Mouse (Mus musculus) CH12.LX (cell line): ENCODE results near the gene E2f3.

Source experiments
- BHLHE40 ChIP-seq: IDR thresholded peaks from 2 replicates; pipeline ENCODE4 v1.6.1; 2011; ENCODE audit warnings: mild to moderate bottlenecking, low read depth, low read length, improper control_type of control experiment
- CHD2 ChIP-seq: IDR thresholded peaks from 2 replicates; pipeline ENCODE4 v1.6.1; 2011; ENCODE audit warnings: low read length, improper control_type of control experiment
- CTCF ChIP-seq, 2 experiments: IDR thresholded peaks in 1 of 2; conservative IDR thresholded peaks in 1 of 2; 2 replicates each; pipeline ENCODE4 v1.5.1; 2011 to 2012; ENCODE audit warnings: low read depth in 2 of 2, low read length in 2 of 2, improper control_type of control experiment in 1 of 2, inconsistent platforms in 1 of 2, mild to moderate bottlenecking in 1 of 2, moderate library complexity in 1 of 2
- E2F4 ChIP-seq: IDR thresholded peaks from 2 replicates; pipeline ENCODE4 v1.6.1; 2011; ENCODE audit warnings: low read depth, low read length, improper control_type of control experiment; ENCODE audit not compliant: insufficient replicate concordance
- EP300 ChIP-seq: IDR thresholded peaks from 2 replicates; pipeline ENCODE4 v1.6.1; 2011; ENCODE audit warnings: low read length, improper control_type of control experiment
- JUND ChIP-seq: conservative IDR thresholded peaks from 2 replicates; pipeline ENCODE4 v1.6.1; 2011; ENCODE audit warnings: low read depth, low read length, improper control_type of control experiment
- MEF2A ChIP-seq: IDR thresholded peaks from 2 replicates; pipeline ENCODE4 v1.6.1; 2014; ENCODE audit warnings: low read depth, mild to moderate bottlenecking, inconsistent platforms, low read length, improper control_type of control experiment, borderline replicate concordance
- POLR2A ChIP-seq: IDR thresholded peaks from 2 replicates; pipeline ENCODE4 v1.6.1; 2011; ENCODE audit warnings: low read depth, mild to moderate bottlenecking, improper control_type of control experiment, low read length
- POLR2AphosphoS2 ChIP-seq: IDR thresholded peaks from 2 replicates; pipeline ENCODE4 v1.6.1; 2011; ENCODE audit warnings: low read depth, low read length, improper control_type of control experiment
- RAD21 ChIP-seq: IDR thresholded peaks from 2 replicates; pipeline ENCODE4 v1.6.1; 2011; ENCODE audit warnings: low read depth, mild to moderate bottlenecking, low read length, improper control_type of control experiment, moderate library complexity
- SMC3 ChIP-seq: IDR thresholded peaks from 2 replicates; pipeline ENCODE4 v1.6.1; 2011; ENCODE audit warnings: low read depth, low read length, improper control_type of control experiment
- ZC3H11A ChIP-seq: IDR thresholded peaks from 2 replicates; pipeline ENCODE4 v1.6.1; 2012; ENCODE audit warnings: low read depth, mild to moderate bottlenecking, inconsistent platforms, low read length, improper control_type of control experiment
- ZKSCAN1 ChIP-seq: IDR thresholded peaks from 2 replicates; pipeline ENCODE4 v1.6.1; 2012; ENCODE audit warnings: low read depth, inconsistent platforms, low read length, improper control_type of control experiment, borderline replicate concordance

DNA sequence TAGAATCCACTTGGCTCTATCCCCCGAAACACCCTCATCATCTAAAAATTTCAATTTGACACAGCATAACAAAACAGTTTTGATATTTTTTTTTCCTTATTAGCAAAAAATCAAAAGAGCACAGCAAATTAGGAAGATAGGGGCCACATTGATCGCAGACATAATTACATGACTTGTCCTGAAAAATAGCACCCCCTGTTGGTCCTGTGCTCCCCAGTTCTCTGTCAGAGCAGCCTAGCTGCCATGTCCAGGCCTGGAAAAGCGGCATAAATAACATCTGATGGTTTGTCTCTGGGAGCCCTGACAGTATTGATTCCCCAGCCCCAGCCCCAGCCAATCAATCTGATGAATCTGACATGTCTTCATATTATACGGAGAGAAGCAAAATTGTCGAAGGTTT is 11.8 kb downstream of the E2f3 start:
- no peak for TF ChIP-seq POLR2AphosphoS2
- no peak for TF ChIP-seq CHD2
- peak in 1 of 2 experiments; percentile 60; a peak in 2 of 4 replicates for TF ChIP-seq CTCF (conservative IDR thresholded peaks at IDR 0.05 in 1 of 2, IDR thresholded peaks at IDR 0.05 in 1 of 2; ENCODE audit: low read depth in 2 of 2, low read length in 2 of 2)
- no peak for TF ChIP-seq POLR2A
- TF ChIP-seq JUND: no peak
- no peak for TF ChIP-seq ZKSCAN1
- peak; percentile 45 for TF ChIP-seq RAD21
- no peak for TF ChIP-seq MEF2A
- TF ChIP-seq E2F4: no peak
- no peak for TF ChIP-seq BHLHE40
- no peak for TF ChIP-seq ZC3H11A
- TF ChIP-seq EP300: no peak
- TF ChIP-seq SMC3: peak; percentile 29; the same call in 1 of the 2 replicates
